Mouse (Mus musculus) midbrain, embryonic 13.5 days (tissue): ENCODE measurements around the gene AC124502.3. TPM values are rescaled to one million over a fixed set of nuclear protein-coding genes. Genes with fewer than 3 reads are reported as not detected.
A peak's percentile ranks its signal among the peaks of the same experiment; 100 is the strongest.
"Not testable (repeated sequence)": the region's sequence is repeated elsewhere in the genome, so short reads cannot be mapped to it uniquely, and the experiment has no call there.

ENCODE experiments used
- ATAC-seq: fragments of 200-750 bp; cut with Nextera tagmentation; 2 replicates; pipeline ENCODE4 v1.8.0; 2017; ENCODE audit warnings: mild to moderate bottlenecking, moderate TSS enrichment, moderate library complexity
- H3K27ac ChIP-seq: fragments of 300-500 bp; sonication (generic); 2 replicates; pipeline ENCODE4 v1.5.1; 2015; ENCODE audit warnings: inconsistent platforms, mild to moderate bottlenecking, moderate library complexity
- H3K27me3 ChIP-seq: fragments of 300-500 bp; sonication (generic); 2 replicates; pipeline ENCODE4 v1.6.1; 2015; ENCODE audit warnings: mild to moderate bottlenecking, inconsistent platforms
- H3K36me3 ChIP-seq: fragments of 300-500 bp; sonication (generic); 2 replicates; pipeline ENCODE4 v1.6.1; 2015; ENCODE audit warnings: mild to moderate bottlenecking, inconsistent platforms
- H3K4me1 ChIP-seq: fragments of 300-500 bp; sonication (generic); replicated peaks from 2 replicates; pipeline ENCODE4 v1.6.1; 2015; ENCODE audit warnings: inconsistent platforms
- H3K4me2 ChIP-seq: fragments of 300-500 bp; sonication (generic); replicated peaks from 2 replicates; pipeline ENCODE4 v1.6.1; 2015; ENCODE audit warnings: moderate library complexity, mild to moderate bottlenecking, inconsistent platforms
- H3K4me3 ChIP-seq: fragments of 300-500 bp; sonication (generic); replicated peaks from 2 replicates; pipeline ENCODE4 v1.5.1; 2015; ENCODE audit warnings: mild to moderate bottlenecking, inconsistent platforms
- H3K9ac ChIP-seq: fragments of 300-500 bp; sonication (generic); replicated peaks from 2 replicates; pipeline ENCODE4 v1.6.1; 2015; ENCODE audit warnings: mild to moderate bottlenecking, inconsistent platforms
- H3K9me3 ChIP-seq: fragments of 300-500 bp; sonication (generic); 2 replicates; pipeline ENCODE4 v1.6.1; 2016; ENCODE audit warnings: mild to moderate bottlenecking, inconsistent platforms
- WGBS: fragments of 180-500 bp; shearing (Covaris S2); methylation state at CpG from one replicate; pipeline ENCODE4 v1.1.7; 2015; 5-methylcytosine and 5-hydroxymethylcytosine counted together
- polyA plus RNA-seq: library from polyadenylated mRNA; unstranded; fragments of >200 nt; fragmentation: Nextera tagmentation; extraction: Ambion mirVana; gene quantifications from 2 replicates; pipeline ENCODE4 v1.2.1, GENCODE M21; 2015

Gene AC124502.3
- polyA plus RNA-seq, 1 experiment from 2014 or later = 3.9 TPM

- Histone ChIP-seq H3K9ac (no peak overlapping the region), H3K4me3 (no peak overlapping the region), H3K27ac (no peak overlapping the region), H3K4me1 (peaks cover 11% of the 10 kb centered on the region), H3K4me2 (no peak overlapping the region), H3K9me3 (no peaks in the 10 kb centered on the region), H3K36me3 (no peaks in the 10 kb centered on the region), H3K27me3 (peaks cover 72% of the 10 kb centered on the region)
- 70% methylated on average over 18 of the region's 18 CpGs for WGBS
- no peak for ATAC-seq
These were observed 43.3 kb downstream of the AC124502.3 start for GRCm38 (mm10) chr19:5082005-5082404.

GRCm38 (mm10) chr19:5082596-5082995, 43.9 kb downstream of the AC124502.3 start:
- 72% methylated on average over 24 of the region's 24 CpGs for WGBS
- Histone ChIP-seq H3K27ac (no peak overlapping the region), H3K9me3 (no peaks in the 10 kb centered on the region), H3K36me3 (no peaks in the 10 kb centered on the region), H3K4me3 (no peak overlapping the region), H3K4me2 (no peak overlapping the region), H3K4me1 (peaks cover 17% of the 10 kb centered on the region), H3K27me3 (peaks cover 72% of the 10 kb centered on the region), H3K9ac (no peak overlapping the region)
- ATAC-seq = no peak

- H3K4me3 ChIP-seq = peak overlapping the region; percentile 50
- H3K4me2 ChIP-seq = peak overlapping the region; percentile 76
- H3K27me3 ChIP-seq = peaks cover 72% of the 10 kb centered on the region
- H3K27ac ChIP-seq = no peak overlapping the region
- no peak overlapping the region for H3K9ac ChIP-seq
- no peaks in the 10 kb centered on the region for H3K9me3 ChIP-seq
- ATAC-seq = no peak
- WGBS = 83% methylated on average over 3 of the region's 3 CpGs
- peaks cover 25% of the 10 kb centered on the region for H3K4me1 ChIP-seq
- H3K36me3 ChIP-seq = no peaks in the 10 kb centered on the region
These were observed 45.5 kb downstream of the AC124502.3 start for GRCm38 (mm10) chr19:5083961-5084833.

- Histone ChIP-seq H3K9ac (peak overlapping the region; percentile 68), H3K27ac (no peak overlapping the region), H3K9me3 (no peaks in the 10 kb centered on the region), H3K4me2 (peak overlapping the region; percentile 76), H3K27me3 (peaks cover 68% of the 10 kb centered on the region), H3K36me3 (no peaks in the 10 kb centered on the region), H3K4me1 (peaks cover 30% of the 10 kb centered on the region), H3K4me3 (peak overlapping the region; percentile 50)
- ATAC-seq = no peak
- 6% methylated on average over 15 of the region's 15 CpGs for WGBS
These were observed 46.1 kb downstream of the AC124502.3 start for GRCm38 (mm10) chr19:5084834-5085144.

GRCm38 (mm10) chr19:5085145-5085863, 46.6 kb downstream of the AC124502.3 start, which contains the start of gene Tmem151a:
TSS of gene Tmem151a (minus strand) at chr19:5085531.
- 2% methylated on average over 64 of the region's 69 CpGs for WGBS
- H3K9ac ChIP-seq = peak within 1 kb of the TSS; percentile 68
- peaks cover 2% of the 10 kb centered on the region; the same call in 1 of the 2 replicates for H3K36me3 ChIP-seq
- H3K4me3 ChIP-seq = peak within 1 kb of the TSS; percentile 50
- H3K27ac ChIP-seq = no peak within 1 kb of the TSS
- H3K4me1 ChIP-seq = peaks cover 30% of the 10 kb centered on the region
- H3K9me3 ChIP-seq = no peaks in the 10 kb centered on the region
- no peak for ATAC-seq
- H3K27me3 ChIP-seq = peaks cover 63% of the 10 kb centered on the region
- peak within 1 kb of the TSS; percentile 76 for H3K4me2 ChIP-seq

- Histone ChIP-seq H3K27me3 (peaks cover 50% of the 10 kb centered on the region), H3K4me1 (peaks cover 30% of the 10 kb centered on the region), H3K36me3 (peaks cover 13% of the 10 kb centered on the region)
- not testable (repeated sequence) for H3K9ac ChIP-seq, ATAC-seq, H3K4me2 ChIP-seq, H3K27ac ChIP-seq, H3K9me3 ChIP-seq, H3K4me3 ChIP-seq
- WGBS = 59% methylated on average over 4 of the region's 4 CpGs
These were observed 47.8 kb downstream of the AC124502.3 start for GRCm38 (mm10) chr19:5086533-5086932.

- H3K9ac ChIP-seq = peak within 1 kb of the TSS; percentile 82
- H3K9me3 ChIP-seq = no peaks in the 10 kb centered on the region
- H3K27ac ChIP-seq = peak within 1 kb of the TSS; percentile 89
- peak within 1 kb of the TSS; percentile 89 for H3K4me3 ChIP-seq
- peak within 1 kb of the TSS; percentile 87 for H3K4me2 ChIP-seq
- H3K36me3 ChIP-seq = peaks cover 28% of the 10 kb centered on the region
- WGBS = under 1% methylated on average over 58 of the region's 58 CpGs
- peak; percentile 96 for ATAC-seq
- H3K27me3 ChIP-seq = peaks cover 35% of the 10 kb centered on the region
- H3K4me1 ChIP-seq = peaks cover 38% of the 10 kb centered on the region
These were observed 49.4 kb downstream of the AC124502.3 start, which contains the start of gene Yif1a for GRCm38 (mm10) chr19:5087884-5088728. TSS of gene Yif1a (plus strand) at chr19:5088538.

- H3K9ac ChIP-seq = peak overlapping the region; percentile 82
- peaks cover 22% of the 10 kb centered on the region for H3K27me3 ChIP-seq
- H3K4me1 ChIP-seq = peaks cover 50% of the 10 kb centered on the region
- peak overlapping the region; percentile 87 for H3K4me2 ChIP-seq
- 93% methylated on average over 4 of the region's 4 CpGs for WGBS
- no peak overlapping the region for H3K27ac ChIP-seq
- ATAC-seq = no peak
- H3K9me3 ChIP-seq = no peaks in the 10 kb centered on the region
- peak overlapping the region; percentile 89 for H3K4me3 ChIP-seq
- peaks cover 37% of the 10 kb centered on the region for H3K36me3 ChIP-seq
These were observed 50.6 kb downstream of the AC124502.3 start for GRCm38 (mm10) chr19:5089324-5089723.

GRCm38 (mm10) chr19:5092083-5092482, 53.4 kb downstream of the AC124502.3 start:
- Histone ChIP-seq H3K9me3 (no peaks in the 10 kb centered on the region), H3K36me3 (peaks cover 37% of the 10 kb centered on the region), H3K27me3 (no peaks in the 10 kb centered on the region), H3K4me3 (no peak overlapping the region), H3K4me1 (peaks cover 66% of the 10 kb centered on the region), H3K27ac (no peak overlapping the region), H3K9ac (no peak overlapping the region), H3K4me2 (no peak overlapping the region)
- ATAC-seq = no peak
- 93% methylated on average over 10 of the region's 10 CpGs for WGBS

- Histone ChIP-seq H3K9me3 (no peaks in the 10 kb centered on the region), H3K4me2 (peak overlapping the region; percentile 89), H3K4me3 (peak overlapping the region; percentile 88), H3K4me1 (peaks cover 72% of the 10 kb centered on the region), H3K27me3 (no peaks in the 10 kb centered on the region), H3K27ac (peak overlapping the region; percentile 97), H3K36me3 (peaks cover 37% of the 10 kb centered on the region), H3K9ac (peak overlapping the region; percentile 42; the same call in 1 of the 2 replicates)
- 74% methylated on average over 12 of the region's 12 CpGs for WGBS
- no peak; the same call in 1 of the 2 replicates for ATAC-seq
These were observed 55.0 kb downstream of the AC124502.3 start for GRCm38 (mm10) chr19:5093481-5094242.

GRCm38 (mm10) chr19:5094243-5094632, 55.5 kb downstream of the AC124502.3 start:
- Histone ChIP-seq H3K36me3 (peaks cover 37% of the 10 kb centered on the region), H3K27ac (peak overlapping the region; percentile 97), H3K9me3 (no peaks in the 10 kb centered on the region), H3K9ac (peak overlapping the region; percentile 99), H3K4me1 (peaks cover 72% of the 10 kb centered on the region), H3K4me2 (peak overlapping the region; percentile 89), H3K4me3 (peak overlapping the region; percentile 88), H3K27me3 (no peaks in the 10 kb centered on the region)
- peak; percentile 75 for ATAC-seq
- WGBS = 0% methylated on average over 21 of the region's 21 CpGs
